Mouse (Mus musculus) Patski (cell line): ENCODE measurements at regions not wholly inside any gene's neighbourhood (a gene's known extent, or its start where the extent isn't known, plus 50 kb on each side); places are given as distances from the start of the nearest gene placed in this dataset.

Experiments
- ATAC-seq: fragments of 100-300 bp; one replicate; pipeline ENCODE4 v1.8.0; 2021
- CTCF ChIA-PET: fragments of 350-600 bp; sonication (Branson Sonifier 250); formaldehyde crosslinking; loops from one replicate; lab custom pipeline; 2022; ENCODE audit warnings: inconsistent platforms; lab: Charles Lee
- POLR2A ChIA-PET: fragments of 350-600 bp; sonication (Branson Sonifier 250); formaldehyde crosslinking; loops from one replicate; lab custom pipeline; 2022; ENCODE audit warnings: antibody characterized with exemption, inconsistent platforms; lab: Charles Lee
- DNase-seq: peaks from one replicate; pipeline ENCODE4 v3.0.0-alpha.2; 2011; ENCODE audit warnings: low read depth, low spot score
- H3K27me3 ChIP-seq: fragments of 371-371 bp; one replicate; pipeline ENCODE4 v1.5.1; 2021
- CTCF ChIP-seq: fragments of 100-300 bp; IDR thresholded peaks from one replicate; pipeline ENCODE4 v1.5.1; 2021
- in situ Hi-C: fragments of 300-500 bp; cut with MboI; formaldehyde crosslinking; loops from 3 replicates; pipeline ENCODE4 v1.11.1; 2018; ENCODE audit warnings: low pct_unique_long_range_greater_than_20kb, mixed read lengths

DNA sequence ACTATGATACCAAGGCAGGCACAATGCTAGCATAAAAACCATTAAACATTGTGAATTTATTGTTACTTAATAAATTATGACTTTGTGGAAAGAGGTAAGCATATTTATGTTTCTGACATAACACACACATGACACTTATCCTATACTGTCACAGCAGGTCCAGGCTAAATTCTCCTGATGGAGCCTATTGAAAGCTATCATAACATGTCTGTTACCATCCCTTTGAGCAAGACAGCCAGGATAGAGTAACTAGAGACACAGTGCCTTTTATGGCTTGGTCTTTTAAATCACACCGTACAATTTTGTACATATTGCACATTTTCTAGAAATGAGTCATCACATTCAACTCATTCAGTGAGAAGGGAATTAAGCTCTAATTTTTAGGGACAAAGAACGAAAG is 67.8 kb upstream of the Adgra3 start:
- no peak for ATAC-seq
- peaks cover 3% of the 10 kb centered on the region for H3K27me3 ChIP-seq
- ChIA-PET CTCF (no interaction called here), POLR2A (no interaction called here)
- DNase-seq, result no peak
- no peak for TF ChIP-seq CTCF
- in situ Hi-C loops, result no loop called here

GRCm38 (mm10) chr5:50126177-50126576 is 67.4 kb upstream of the Adgra3 start:
- ChIA-PET POLR2A (no interaction called here), CTCF (no interaction called here)
- TF ChIP-seq CTCF, result no peak
- ATAC-seq (no peak), DNase-seq (no peak)
- H3K27me3 ChIP-seq, result peaks cover 3% of the 10 kb centered on the region
- in situ Hi-C loops, result no loop called here

GRCm38 (mm10) chr5:50125676-50126075 is 66.9 kb upstream of the Adgra3 start:
- no peak for ATAC-seq
- in situ Hi-C loops, result no loop called here
- ChIA-PET CTCF (no interaction called here), POLR2A (no interaction called here)
- DNase-seq, result no peak
- TF ChIP-seq CTCF, result no peak
- H3K27me3 ChIP-seq, result peaks cover 5% of the 10 kb centered on the region

GRCm38 (mm10) chr5:50122829-50123241 is 64.0 kb upstream of the Adgra3 start:
- CTCF ChIA-PET, result interaction anchor here (2.1 kb wide), 1 partner anchor 14 kb away, joined by 4 read pairs; no protein-coding TSS in a partner anchor
- no peak for TF ChIP-seq CTCF
- ATAC-seq (no peak), DNase-seq (no peak)
- POLR2A ChIA-PET, result no interaction called here
- H3K27me3 ChIP-seq, result peaks cover 3% of the 10 kb centered on the region
- in situ Hi-C loops, result no loop called here

DNA sequence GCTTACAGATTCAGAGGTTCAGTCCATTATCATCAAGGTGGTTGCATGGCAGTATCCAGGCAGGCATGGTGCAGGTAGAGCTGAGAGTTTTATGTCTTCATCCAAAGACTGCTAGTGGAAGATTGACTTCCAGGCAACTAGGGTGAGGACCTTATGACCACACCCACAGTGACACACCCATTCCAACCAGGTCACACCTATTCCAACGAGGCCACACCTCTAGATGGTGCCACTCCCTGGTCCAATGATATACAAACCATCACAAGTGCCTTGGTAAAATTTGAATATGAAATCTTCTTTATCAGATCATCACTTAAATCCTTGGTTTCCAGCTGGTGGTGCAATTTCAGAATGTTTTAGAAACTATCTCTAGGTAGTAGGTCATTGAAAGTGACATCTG is 61.1 kb upstream of the Adgra3 start:
- ChIA-PET POLR2A (no interaction called here), CTCF (no interaction called here)
- no peak for ATAC-seq
- DNase-seq, result no peak
- TF ChIP-seq CTCF, result no peak
- peaks cover 3% of the 10 kb centered on the region for H3K27me3 ChIP-seq
- in situ Hi-C loops, result no loop called here
